Mouse (Mus musculus): ENCODE data around the gene Wbp2. TPM values are rescaled to one million over a fixed set of nuclear protein-coding genes. Genes with fewer than 3 reads are reported as not detected.

The Wbp2 gene
- polyA plus RNA-seq, 1 experiment from 2014 or later = 63.3 TPM

DNA sequence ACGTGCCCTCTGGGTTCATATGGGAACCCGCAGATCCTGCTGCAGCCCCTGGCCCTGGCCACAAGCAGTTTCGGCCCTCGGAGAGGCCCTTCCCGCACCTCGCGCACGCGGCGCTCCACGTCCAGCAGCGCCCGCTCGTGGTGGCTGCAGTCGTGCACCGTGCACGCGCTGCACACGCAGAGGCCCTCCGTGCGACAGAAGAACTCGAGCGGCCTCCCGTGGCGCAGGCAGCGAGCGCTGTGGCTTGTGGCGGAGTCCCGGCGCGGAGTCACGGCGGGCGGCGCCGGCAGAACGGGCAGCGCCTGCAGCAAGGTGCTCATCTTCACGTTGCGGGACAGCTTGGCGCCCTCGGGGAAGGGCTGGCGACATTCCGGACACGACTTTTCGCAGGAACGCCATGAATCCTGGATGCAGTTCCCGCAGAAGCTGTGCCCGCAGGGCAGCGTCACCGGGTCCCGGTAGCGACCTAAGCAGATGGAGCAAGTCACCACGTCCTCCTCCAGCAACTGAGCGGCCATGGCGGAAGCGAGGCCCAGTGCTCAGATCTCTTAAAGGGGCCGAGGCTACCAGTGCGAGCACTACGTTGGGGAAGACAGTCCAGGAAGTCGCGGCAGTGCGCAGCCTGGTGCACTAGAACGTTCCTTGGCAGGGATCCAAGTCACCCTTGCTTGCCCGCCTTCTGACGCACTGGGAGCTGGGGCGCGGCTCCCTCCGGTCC is 43.9 kb upstream of the Wbp2 start, which contains the start of gene Trim65:
Trim65 (minus strand) TSS at position 641 of the 718 bp plus-strand sequence.
- peaks cover 20% of the 10 kb centered on the region for H3K36me3 ChIP-seq (replicated peaks; ENCODE audit: insufficient read depth, low read length)

DNA sequence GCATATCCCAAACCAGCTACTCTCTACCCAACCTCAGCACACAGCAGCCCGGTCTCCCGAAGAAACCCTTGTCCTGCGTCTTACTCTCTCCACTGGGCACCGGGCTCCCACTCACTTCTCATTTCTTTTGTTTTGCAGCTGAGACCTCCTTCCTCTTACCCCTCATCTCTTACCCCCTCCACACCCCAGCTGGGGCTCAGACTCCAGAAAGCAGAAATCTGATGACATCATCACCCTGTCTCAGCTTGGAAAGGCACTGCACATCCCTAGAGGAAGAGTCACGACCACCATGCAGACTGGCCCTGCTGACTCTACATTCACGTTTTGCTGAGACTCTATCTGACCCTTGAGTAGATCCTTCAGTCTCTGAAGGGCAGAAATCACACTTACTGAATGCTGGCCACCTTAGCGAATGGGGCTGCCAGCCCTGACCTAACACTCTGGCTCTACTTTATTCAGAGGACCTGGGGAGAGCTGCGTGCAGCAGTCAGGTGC is 43.2 kb upstream of the Wbp2 start:
- peak; percentile 15; the same call in 1 of the 2 replicates for ATAC-seq
- TF ChIP-seq CTCF (IDR thresholded peaks at IDR 0.05; ENCODE audit: low read depth) = no peak
- no peak for TF ChIP-seq EP300 (IDR thresholded peaks at IDR 0.05; ENCODE audit: low read depth)
- Histone ChIP-seq H3K9me3 (ENCODE audit: low read length) (no peaks in the 10 kb centered on the region), H3K27me3 (ENCODE audit: insufficient read depth, low read length) (no peaks in the 10 kb centered on the region), H3K36me3 (replicated peaks; ENCODE audit: insufficient read depth, low read length) (peaks cover 26% of the 10 kb centered on the region), H3K4me3 (ENCODE audit: low read depth, low read length) (peak overlapping the region; percentile 71), H3K4me1 (ENCODE audit: insufficient read depth) (peaks cover 26% of the 10 kb centered on the region), H3K4me2 (ENCODE audit: low read depth, low read length) (peak overlapping the region; percentile 84), H3K27ac (ENCODE audit: low read depth) (peak overlapping the region; percentile 92), H3K9ac (replicated peaks) (peak overlapping the region; percentile 77)
- DNase-seq = no peak
- WGBS (ENCODE audit: insufficient replicate concordance) = 22% methylated on average over 8 of the region's 8 CpGs

More for the DNA sequence above, 43.9 kb upstream of the Wbp2 start, which contains the start of gene Trim65:
- Histone ChIP-seq H3K4me2 (ENCODE audit: low read depth, low read length) (peak within 1 kb of the TSS; percentile 84), H3K27me3 (ENCODE audit: insufficient read depth, low read length) (no peaks in the 10 kb centered on the region), H3K4me3 (ENCODE audit: low read depth, low read length) (peak within 1 kb of the TSS; percentile 71), H3K9me3 (ENCODE audit: low read length) (no peaks in the 10 kb centered on the region), H3K9ac (replicated peaks) (peak within 1 kb of the TSS; percentile 77), H3K27ac (ENCODE audit: low read depth) (peak within 1 kb of the TSS; percentile 92), H3K4me1 (ENCODE audit: insufficient read depth) (peaks cover 26% of the 10 kb centered on the region)
- WGBS (ENCODE audit: insufficient replicate concordance) = under 1% methylated on average over 63 of the region's 69 CpGs
- peak; percentile 88 for ATAC-seq
- TF ChIP-seq CTCF (IDR thresholded peaks at IDR 0.05; ENCODE audit: low read depth) = peak; percentile 100
- no peak for TF ChIP-seq EP300 (IDR thresholded peaks at IDR 0.05; ENCODE audit: low read depth)
- peak; percentile 90 for DNase-seq

DNA sequence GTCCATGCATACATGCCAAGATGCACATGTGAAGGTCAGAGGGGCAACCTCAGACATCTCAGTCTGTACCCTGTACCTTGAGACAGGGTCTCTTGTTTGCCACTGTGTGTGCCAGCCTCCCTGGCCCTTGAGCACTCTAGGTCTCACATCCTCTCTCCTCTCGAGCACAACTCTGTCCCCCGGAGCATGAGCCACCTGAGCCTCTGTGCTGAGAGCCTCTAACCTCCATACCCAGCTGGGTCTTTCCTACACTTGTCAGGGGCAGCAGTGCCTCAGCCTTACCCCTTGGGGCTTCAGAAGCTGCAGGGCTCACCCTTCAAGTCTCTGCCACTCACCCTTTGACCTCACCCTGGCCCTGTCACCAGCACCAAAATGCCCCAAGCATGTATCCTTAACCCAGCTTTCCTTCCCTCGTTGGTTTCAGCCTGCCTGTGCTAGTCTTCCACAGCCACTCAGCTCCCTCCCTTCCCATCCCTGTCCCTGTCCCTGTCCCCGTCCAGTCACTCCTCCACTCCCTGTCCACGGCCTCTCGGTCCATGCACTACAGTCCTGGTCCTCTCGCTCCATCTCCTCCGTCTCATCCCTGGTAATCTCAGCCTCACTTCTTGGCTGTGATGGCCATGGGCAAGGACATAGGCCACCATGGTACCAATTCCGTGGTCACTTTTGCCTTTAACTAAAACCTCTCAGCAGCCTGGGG is 42.4 kb upstream of the Wbp2 start:
- Histone ChIP-seq H3K4me1 (ENCODE audit: insufficient read depth) (peaks cover 26% of the 10 kb centered on the region), H3K9ac (replicated peaks) (0 out of 2 replicates have a peak overlapping the region, but pooled peaks have one; percentile 32), H3K36me3 (replicated peaks; ENCODE audit: insufficient read depth, low read length) (peaks cover 25% of the 10 kb centered on the region; the same call in 1 of the 2 replicates), H3K4me3 (ENCODE audit: low read depth, low read length) (0 out of 2 replicates have a peak overlapping the region, but pooled peaks have one; percentile 71), H3K27ac (ENCODE audit: low read depth) (no peak overlapping the region), H3K4me2 (ENCODE audit: low read depth, low read length) (peak overlapping the region; percentile 84), H3K9me3 (ENCODE audit: low read length) (no peaks in the 10 kb centered on the region), H3K27me3 (ENCODE audit: insufficient read depth, low read length) (no peaks in the 10 kb centered on the region)
- no peak for TF ChIP-seq CTCF (IDR thresholded peaks at IDR 0.05; ENCODE audit: low read depth)
- no peak for TF ChIP-seq EP300 (IDR thresholded peaks at IDR 0.05; ENCODE audit: low read depth)
- no peak for DNase-seq
- 80% methylated on average over 9 of the region's 9 CpGs for WGBS (ENCODE audit: insufficient replicate concordance)
- no peak for ATAC-seq

DNA sequence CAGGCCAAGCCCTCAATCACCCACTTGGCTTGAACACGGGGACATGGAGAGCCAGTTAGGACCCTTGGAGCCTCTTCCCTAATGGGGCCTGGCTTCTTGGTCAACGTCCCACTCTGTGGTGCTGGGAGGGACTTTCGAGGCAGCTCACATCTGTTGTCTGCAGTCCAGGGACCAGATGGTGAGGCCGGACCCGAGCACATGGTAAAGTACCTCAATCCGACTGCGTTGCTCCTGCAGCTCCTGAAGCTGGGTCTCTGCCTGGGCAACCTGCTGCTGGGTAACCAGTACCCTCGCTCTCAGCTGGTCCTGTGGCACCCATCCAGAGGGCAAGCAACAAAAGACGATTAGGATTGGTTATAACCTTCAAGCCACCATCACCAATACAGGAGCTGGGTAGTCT is 41.2 kb upstream of the Wbp2 start:
- WGBS (ENCODE audit: insufficient replicate concordance) = 78% methylated on average over 9 of the region's 9 CpGs
- Histone ChIP-seq H3K4me3 (ENCODE audit: low read depth, low read length) (no peak overlapping the region), H3K4me2 (ENCODE audit: low read depth, low read length) (no peak overlapping the region), H3K4me1 (ENCODE audit: insufficient read depth) (peaks cover 26% of the 10 kb centered on the region), H3K9me3 (ENCODE audit: low read length) (no peaks in the 10 kb centered on the region), H3K27ac (ENCODE audit: low read depth) (no peak overlapping the region), H3K36me3 (replicated peaks; ENCODE audit: insufficient read depth, low read length) (peaks cover 18% of the 10 kb centered on the region; the same call in 1 of the 2 replicates), H3K27me3 (ENCODE audit: insufficient read depth, low read length) (no peaks in the 10 kb centered on the region), H3K9ac (replicated peaks) (no peak overlapping the region)
- ATAC-seq (no peak), DNase-seq (no peak)
- TF ChIP-seq EP300 (IDR thresholded peaks at IDR 0.05; ENCODE audit: low read depth) (no peak), CTCF (IDR thresholded peaks at IDR 0.05; ENCODE audit: low read depth) (no peak)

DNA sequence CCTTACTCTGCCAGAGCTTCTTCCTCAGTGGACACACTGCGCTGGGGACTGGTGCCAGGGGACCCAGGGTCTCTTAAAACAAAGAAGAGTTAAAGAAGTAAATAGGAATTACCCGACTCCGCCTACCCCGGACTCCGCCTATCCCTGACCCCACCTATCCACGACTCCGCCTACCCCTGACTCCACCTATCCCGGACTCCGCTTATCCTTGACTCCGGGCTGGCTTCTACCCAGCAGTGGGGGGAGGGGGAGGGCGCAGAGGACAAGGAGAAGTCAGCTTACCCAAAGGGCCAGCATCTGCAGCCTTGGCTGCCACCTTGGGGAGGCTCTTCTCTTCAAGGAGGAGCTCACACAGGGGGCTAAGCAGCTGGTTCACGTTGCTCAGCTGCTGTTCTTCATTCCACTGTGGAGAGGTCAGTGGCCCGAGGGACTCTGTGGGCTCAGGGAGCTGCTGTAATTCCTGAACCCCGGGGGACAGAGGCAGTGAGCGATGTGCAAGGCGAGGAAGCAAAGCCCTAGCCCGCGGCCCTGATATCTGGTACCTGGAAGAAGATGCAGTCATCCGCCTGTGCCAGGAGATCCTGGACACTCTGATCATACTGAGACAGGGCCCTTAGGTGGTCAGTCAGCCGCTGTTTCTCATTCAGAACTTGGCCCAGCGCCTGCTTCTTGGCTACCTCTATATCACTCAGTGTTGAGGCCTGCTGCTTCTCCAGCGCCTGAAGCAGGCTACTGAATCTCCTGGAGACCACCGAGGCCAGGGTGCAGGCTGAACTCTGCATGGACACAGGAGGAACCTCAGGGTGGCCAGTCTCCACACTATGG is 40.6 kb upstream of the Wbp2 start, which contains the start of gene Trim47:
Trim47 (minus strand) TSS at position 55 of the 825 bp plus-strand sequence.
- Histone ChIP-seq H3K9ac (replicated peaks) (no peak within 1 kb of the TSS), H3K27ac (ENCODE audit: low read depth) (no peak within 1 kb of the TSS), H3K4me2 (ENCODE audit: low read depth, low read length) (peak within 1 kb of the TSS; percentile 54), H3K9me3 (ENCODE audit: low read length) (no peaks in the 10 kb centered on the region), H3K36me3 (replicated peaks; ENCODE audit: insufficient read depth, low read length) (peaks cover 19% of the 10 kb centered on the region; the same call in 1 of the 2 replicates), H3K4me1 (ENCODE audit: insufficient read depth) (peaks cover 26% of the 10 kb centered on the region), H3K27me3 (ENCODE audit: insufficient read depth, low read length) (no peaks in the 10 kb centered on the region), H3K4me3 (ENCODE audit: low read depth, low read length) (no peak within 1 kb of the TSS)
- 58% methylated on average over 22 of the region's 23 CpGs for WGBS (ENCODE audit: insufficient replicate concordance)
- ATAC-seq = peak; percentile 28; the same call in 1 of the 2 replicates
- no peak for TF ChIP-seq CTCF (IDR thresholded peaks at IDR 0.05; ENCODE audit: low read depth)
- TF ChIP-seq EP300 (IDR thresholded peaks at IDR 0.05; ENCODE audit: low read depth) = no peak
- peak; percentile 81 for DNase-seq
